Comparison of ENCODE assay signal across 8 mouse cellular contexts in genomic region chr11:69099915-69100345, GRCm38 (mm10). TPM values are rescaled to one million over a fixed set of nuclear protein-coding genes. Genes with fewer than 3 reads are reported as not detected.
A peak's percentile ranks its signal among the peaks of the same experiment; 100 is the strongest.
DNase-seq lines count a peak whose midpoint lies in the region; ATAC-seq lines count a peak whose summit lies in the region.

No protein-coding gene starts in this region.

- H3K27me3 ChIP-seq in hindbrain, embryonic 14.5 days (ENCODE audit: control insufficient read depth, insufficient read depth, low read length): no peaks in the 10 kb centered on the region

- H3K4me3 ChIP-seq in hindbrain, embryonic 14.5 days (replicated peaks; ENCODE audit: low read length): peak overlapping the region; percentile 46

- ATAC-seq in hindbrain, embryonic 14.5 days (ENCODE audit: low FRiP score): peak; percentile 13; the same call in 1 of the 2 replicates
- peak; percentile 48 for ATAC-seq in megakaryocyte, adult 5-6 weeks (ENCODE audit: poor library complexity, severe bottlenecking)

- peak overlapping the region; percentile 74 for H3K4me2 ChIP-seq in hindbrain, embryonic 14.5 days (replicated peaks)

- peak; percentile 94 for DNase-seq in T-cell, adult 2 months (ENCODE audit: low spot score)
- DNase-seq in cerebellum, postnatal 25 days: peak; percentile 93 to 96
- peak; percentile 93 to 95 for DNase-seq in frontal cortex, postnatal 36 days (ENCODE audit: low spot score in 2 of 2)
- peak; percentile 82 for DNase-seq in hindbrain, embryonic 14.5 days (ENCODE audit: low spot score)
- DNase-seq in left cerebral cortex, adult 8-10 months (ENCODE audit: low spot score in 2 of 2): peak; percentile 84 to 89
- peak; percentile 92 to 94 for DNase-seq in right cerebral cortex, adult 2 months (ENCODE audit: low spot score in 2 of 2)
- peak; percentile 79 for DNase-seq in urinary bladder, adult 2 months (ENCODE audit: low spot score)

- H3K9me3 ChIP-seq in hindbrain, embryonic 14.5 days (ENCODE audit: control insufficient read depth, low read length): no peaks in the 10 kb centered on the region

- WGBS in hindbrain, embryonic 14.5 days: under 1% methylated on average over 23 of the region's 23 CpGs

- peaks cover 44% of the 10 kb centered on the region for H3K4me1 ChIP-seq in hindbrain, embryonic 14.5 days (replicated peaks; ENCODE audit: control insufficient read depth, insufficient read depth, low read length)

- H3K27ac ChIP-seq in hindbrain, embryonic 14.5 days: peak overlapping the region; percentile 56

- peak overlapping the region; percentile 68 for H3K9ac ChIP-seq in hindbrain, embryonic 14.5 days

- H3K36me3 ChIP-seq in hindbrain, embryonic 14.5 days (replicated peaks; ENCODE audit: control insufficient read depth, insufficient read depth): peaks cover 41% of the 10 kb centered on the region

RNA-seq across cellular contexts. Expression of gene Per1, which starts 4.9 kb away (rescaled TPM):
- polyA plus RNA-seq in hindbrain, embryonic 14.5 days (2014; fragmentation: Nextera tagmentation; extraction: Ambion mirVana): 9.6 and 10.1 TPM in 2 replicates
- 100 to 1,000 TPM; 105 to 140 (median 114) TPM for total RNA-seq in left cerebral cortex, adult 8-10 months (2022)
- 6.7 and 12.5 TPM in 2 replicates for total RNA-seq in megakaryocyte, adult 5-6 weeks (2015)
- total RNA-seq in megakaryocyte, adult 5-6 weeks (2017): 7.9 and 8.5 TPM in 2 replicates
- polyA plus RNA-seq in urinary bladder, adult 2 months (2012; rRNA removed): 26.8 and 28.5 TPM in 2 replicates

RNA-seq across cellular contexts. Expression of gene Vamp2, which starts 11.6 kb away (rescaled TPM):
- 324 and 368 TPM in 2 replicates for polyA plus RNA-seq in hindbrain, embryonic 14.5 days (2014; fragmentation: Nextera tagmentation; extraction: Ambion mirVana)
- total RNA-seq in left cerebral cortex, adult 8-10 months (2022): 1,000 to 10,000 TPM; 1,002 to 1,054 (median 1,038) TPM
- 53.9 and 66.6 TPM in 2 replicates for total RNA-seq in megakaryocyte, adult 5-6 weeks (2015)
- total RNA-seq in megakaryocyte, adult 5-6 weeks (2017): 11.2 and 21.8 TPM in 2 replicates
- 163 and 180 TPM in 2 replicates for polyA plus RNA-seq in urinary bladder, adult 2 months (2012; rRNA removed)

RNA-seq across cellular contexts. Expression of gene Hes7, which starts 20.3 kb away (rescaled TPM):
- 0.43 and 0.52 TPM in 2 replicates for polyA plus RNA-seq in hindbrain, embryonic 14.5 days (2014; fragmentation: Nextera tagmentation; extraction: Ambion mirVana)
- total RNA-seq in left cerebral cortex, adult 8-10 months (2022): 1 to 10 TPM in 1 of 4 experiments, under 1 TPM in 3; 0.20 to 1.3 (median 0.74) TPM
- total RNA-seq in megakaryocyte, adult 5-6 weeks (2015): not detected in 2 replicates
- total RNA-seq in megakaryocyte, adult 5-6 weeks (2017): not detected in 2 replicates
- 0.24 and 0.37 TPM in 2 replicates for polyA plus RNA-seq in urinary bladder, adult 2 months (2012; rRNA removed)

RNA-seq across cellular contexts. Expression of gene 9130213A22Rik, which starts 22.5 kb away (rescaled TPM):
- 0.39 and 0.56 TPM in 2 replicates for polyA plus RNA-seq in hindbrain, embryonic 14.5 days (2014; fragmentation: Nextera tagmentation; extraction: Ambion mirVana)
- 1 to 10 TPM; 1.1 to 1.4 (median 1.3) TPM for total RNA-seq in left cerebral cortex, adult 8-10 months (2022)
- total RNA-seq in megakaryocyte, adult 5-6 weeks (2015): not detected in 2 replicates
- not detected in 2 replicates for total RNA-seq in megakaryocyte, adult 5-6 weeks (2017)
- polyA plus RNA-seq in urinary bladder, adult 2 months (2012; rRNA removed): 0.74 and 0.78 TPM in 2 replicates

RNA-seq across cellular contexts. Expression of gene Aloxe3, which starts 25.8 kb away (rescaled TPM):
- polyA plus RNA-seq in hindbrain, embryonic 14.5 days (2014; fragmentation: Nextera tagmentation; extraction: Ambion mirVana): 4.3 and 4.9 TPM in 2 replicates
- total RNA-seq in left cerebral cortex, adult 8-10 months (2022): 10 to 100 TPM in 1 of 4 experiments, 1 to 10 TPM in 3; 5.9 to 11.4 (median 8.9) TPM
- total RNA-seq in megakaryocyte, adult 5-6 weeks (2015): 0.18 TPM in 1 of 2 replicates, not detected in the other
- total RNA-seq in megakaryocyte, adult 5-6 weeks (2017): not detected in 2 replicates
- 4.2 and 5.4 TPM in 2 replicates for polyA plus RNA-seq in urinary bladder, adult 2 months (2012; rRNA removed)

Comparison
In these comparisons a context has a peak if more than half of its experiments do, and no peak if none do; other contexts are left out.
1. Peak in every context shown above with its lines: DNase-seq, ATAC-seq, H3K4me3 ChIP-seq and H3K27ac ChIP-seq.
2. RNA of gene Per1, which starts 4.9 kb away (total RNA-seq): 105 to 140 TPM in left cerebral cortex, adult 8-10 months; 6.7 to 12.5 TPM in megakaryocyte, adult 5-6 weeks; every median in the first group is over 4 times any median in the second.
3. RNA of gene Vamp2, which starts 11.6 kb away (total RNA-seq): 1,002 to 1,054 TPM in left cerebral cortex, adult 8-10 months; 11.2 to 66.6 TPM in megakaryocyte, adult 5-6 weeks; every median in the first group is over 10 times any median in the second.